Mouse (Mus musculus) frontal cortex, adult (tissue): ENCODE measurements around the gene Gstm3.

Experiments
- ATAC-seq: cut with Nextera tagmentation; 2 replicates; pipeline ENCODE4 v1.9.2; 2017; ENCODE audit warnings: mild to moderate bottlenecking, moderate library complexity, mixed read lengths; ENCODE audit not compliant: low TSS enrichment

Gstm3 gene

DNA sequence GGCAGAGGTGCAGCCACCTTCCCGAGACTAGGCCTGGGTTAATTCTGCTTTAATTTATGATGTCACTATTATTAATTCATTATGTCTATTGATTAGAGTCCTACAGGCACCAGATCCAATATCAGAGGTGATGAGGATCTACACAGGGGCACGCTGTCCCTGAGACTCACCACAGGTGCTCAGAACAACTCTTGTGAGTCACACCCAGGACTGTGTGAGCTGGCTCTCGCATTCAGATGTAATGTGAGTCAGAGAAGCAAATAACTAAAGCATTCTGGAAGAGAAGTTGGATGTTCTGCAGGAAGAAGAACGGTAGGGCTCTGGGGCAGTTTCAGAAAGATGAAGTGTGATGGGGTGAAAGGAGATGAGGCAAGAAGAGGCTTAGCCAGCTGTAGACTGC is 39.8 kb downstream of the Gstm3 start:
- peak; percentile 21; the same call in 1 of the 2 replicates for ATAC-seq

DNA sequence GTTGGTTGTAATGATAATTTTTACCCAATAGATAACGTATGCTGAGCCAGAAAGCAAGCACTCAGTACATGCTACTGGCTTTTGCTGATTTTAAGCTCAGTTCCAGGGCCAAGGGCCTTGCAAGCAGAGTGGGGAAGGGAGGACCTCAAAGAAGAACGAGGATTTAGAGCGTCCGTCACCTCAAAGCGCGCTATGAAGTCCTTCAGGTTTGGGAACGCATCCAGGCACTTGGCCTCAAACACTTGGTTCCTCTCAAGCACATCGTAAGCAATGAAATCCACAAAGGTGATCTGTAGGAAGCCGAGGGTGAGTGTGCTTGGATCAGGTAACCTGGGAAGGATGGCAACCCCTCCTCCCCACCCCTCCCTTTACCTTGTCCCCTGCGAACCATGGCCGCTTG is 40.4 kb downstream of the Gstm3 start:
- ATAC-seq = no peak

DNA sequence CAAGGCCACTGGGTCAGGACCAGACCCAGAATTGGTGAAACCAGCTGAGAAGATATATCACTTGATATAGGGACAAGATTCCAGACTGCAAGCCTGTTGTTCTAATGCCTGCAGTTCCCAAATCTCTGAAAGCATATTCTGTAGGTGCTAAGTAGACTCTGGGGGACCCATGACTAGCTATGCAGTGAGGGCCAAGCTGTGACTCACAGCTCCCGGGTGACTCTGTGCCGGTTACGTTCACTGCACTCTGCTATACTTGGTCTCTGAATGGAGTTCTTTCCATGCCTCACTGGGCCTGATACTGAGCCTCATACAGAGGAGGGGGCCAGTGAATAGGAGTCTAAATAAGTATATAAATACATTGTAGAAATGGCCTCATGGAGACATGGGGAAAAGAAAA is 41.2 kb downstream of the Gstm3 start:
- ATAC-seq = 0 out of 2 replicates have a peak, but pooled peaks have one; percentile 38

DNA sequence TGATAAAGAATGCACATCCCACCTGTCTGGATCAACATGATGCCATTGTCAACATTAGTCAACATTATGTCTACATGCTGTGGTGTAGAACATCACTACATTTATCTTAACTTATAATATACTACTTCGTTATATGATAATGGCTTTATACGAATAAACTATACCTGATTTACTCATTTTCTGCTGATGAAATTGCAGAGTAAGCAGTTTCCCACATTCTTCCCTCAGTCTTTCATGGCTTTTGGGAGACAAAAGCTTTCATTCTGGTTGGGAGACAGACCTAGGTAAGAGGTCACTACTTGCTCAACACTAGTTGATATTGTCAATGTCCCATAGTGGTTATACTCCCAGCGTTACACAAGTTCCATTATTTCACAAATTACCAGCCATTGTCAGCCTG is 43.7 kb downstream of the Gstm3 start:
- ATAC-seq = no peak

DNA sequence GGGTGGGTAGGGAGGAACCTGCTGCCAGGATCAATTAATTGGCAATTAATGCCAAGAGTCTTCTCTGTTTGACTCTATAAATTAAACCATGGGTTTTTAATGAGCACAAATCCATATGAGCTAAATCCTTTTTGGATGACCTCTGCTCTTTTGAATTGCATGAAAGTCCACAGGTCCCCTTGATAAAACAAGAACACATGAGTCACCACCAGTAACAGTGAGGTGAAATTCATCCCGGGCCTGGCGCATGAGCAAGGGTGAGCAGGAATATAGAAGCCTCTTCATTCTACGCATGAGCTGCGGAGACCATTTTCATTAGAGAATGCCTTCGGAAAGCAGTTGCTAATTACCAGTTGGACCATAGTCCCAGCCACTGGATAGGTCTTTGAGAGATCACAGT is 48.7 kb downstream of the Gstm3 start:
- ATAC-seq = no peak

DNA sequence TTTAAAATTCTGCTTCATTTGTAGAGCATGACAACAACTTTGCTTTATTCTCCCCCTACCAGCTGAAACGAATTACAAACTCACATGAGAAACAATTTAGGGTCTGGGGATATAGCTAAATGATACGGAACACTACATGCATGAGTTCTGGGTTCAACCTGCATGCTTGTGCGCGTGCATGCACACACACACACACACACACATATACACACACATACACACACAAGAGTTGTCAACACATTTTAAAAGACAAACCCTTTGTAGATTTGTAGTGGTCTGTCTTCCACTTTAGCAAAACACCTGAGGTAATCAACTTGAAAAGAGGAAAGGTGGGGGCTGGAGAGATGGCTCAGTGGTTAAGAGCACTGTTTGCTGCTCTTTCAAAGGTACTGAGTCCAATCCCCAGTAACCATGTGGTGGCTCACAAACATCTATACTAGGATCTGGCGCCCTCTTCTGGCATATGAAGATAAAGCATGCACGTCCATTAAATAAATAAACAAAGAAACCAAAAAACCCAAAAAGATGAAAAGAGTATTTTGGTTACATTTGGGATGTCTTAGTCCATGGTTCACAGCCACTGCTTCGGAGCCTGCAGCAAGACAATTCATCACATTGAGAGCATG is 51.2 kb downstream of the Gstm3 start:
- peak; percentile 90 for ATAC-seq

DNA sequence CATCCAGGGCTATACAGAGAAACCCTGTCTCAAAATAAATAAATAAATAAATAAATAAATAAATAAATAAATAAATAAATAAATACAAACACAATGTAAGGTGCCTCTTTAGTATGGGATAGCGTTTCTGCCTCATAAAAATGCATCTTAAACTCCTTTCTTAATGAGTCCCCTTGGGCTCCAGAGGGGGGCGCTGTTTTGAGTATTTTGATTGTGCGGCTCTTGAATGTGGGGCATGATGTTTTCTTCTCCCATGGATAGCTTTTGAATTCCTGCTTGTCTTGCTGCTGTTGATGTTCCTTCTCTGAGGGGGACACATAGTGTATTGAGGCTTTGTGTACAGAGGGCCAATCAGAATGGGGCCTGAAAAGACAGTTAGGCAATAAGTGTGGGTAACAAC is 52.0 kb downstream of the Gstm3 start:
- no peak for ATAC-seq

DNA sequence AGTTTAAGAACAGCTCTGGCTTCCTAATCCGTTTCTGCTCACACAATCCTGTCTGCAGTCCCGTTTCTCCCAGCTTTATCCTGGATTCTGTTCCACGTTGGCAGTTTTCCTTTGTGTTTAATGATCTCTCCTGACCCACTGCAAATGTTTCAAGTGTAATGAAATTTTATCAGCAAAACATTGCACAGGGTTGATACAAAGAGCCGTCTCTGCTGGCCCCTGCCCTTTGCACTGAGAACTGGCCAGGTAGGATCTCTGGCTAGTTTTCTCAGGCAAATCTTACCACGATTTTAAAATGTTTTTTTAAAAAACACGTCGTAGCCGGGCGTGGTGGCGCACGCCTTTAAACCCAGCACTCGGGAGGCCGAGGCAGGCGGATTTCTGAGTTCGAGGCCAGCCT is 52.4 kb downstream of the Gstm3 start:
- ATAC-seq = no peak
